Mouse (Mus musculus) hindbrain, embryonic 13.5 days (tissue): ENCODE data around the gene Rdh12. TPM values are rescaled to one million over a fixed set of nuclear protein-coding genes. Genes with fewer than 3 reads are reported as not detected.
A peak's percentile ranks its signal among the peaks of the same experiment; 100 is the strongest.

Experiments
- ATAC-seq: fragments of 200-750 bp; cut with Nextera tagmentation; 2 replicates; pipeline ENCODE4 v1.8.0; 2017; ENCODE audit warnings: moderate TSS enrichment; ENCODE audit not compliant: low FRiP score
- H3K27ac ChIP-seq: fragments of 300-500 bp; sonication (generic); 2 replicates; pipeline ENCODE4 v1.5.1; 2015; ENCODE audit warnings: inconsistent platforms, mild to moderate bottlenecking, moderate library complexity
- H3K27me3 ChIP-seq: fragments of 300-500 bp; sonication (generic); 2 replicates; pipeline ENCODE4 v1.6.1; 2015; ENCODE audit warnings: mild to moderate bottlenecking, inconsistent platforms
- H3K36me3 ChIP-seq: fragments of 300-500 bp; sonication (generic); 2 replicates; pipeline ENCODE4 v1.6.1; 2015; ENCODE audit warnings: mild to moderate bottlenecking, inconsistent platforms
- H3K4me1 ChIP-seq: fragments of 300-500 bp; sonication (generic); replicated peaks from 2 replicates; pipeline ENCODE4 v1.6.1; 2015; ENCODE audit warnings: inconsistent platforms
- H3K4me2 ChIP-seq: fragments of 300-500 bp; sonication (generic); 2 replicates; pipeline ENCODE4 v1.6.1; 2015; ENCODE audit warnings: inconsistent platforms, mild to moderate bottlenecking, moderate library complexity
- H3K4me3 ChIP-seq: fragments of 300-500 bp; sonication (generic); 2 replicates; pipeline ENCODE4 v1.5.1; 2015; ENCODE audit warnings: mild to moderate bottlenecking, inconsistent platforms
- H3K9ac ChIP-seq: fragments of 300-500 bp; sonication (generic); 2 replicates; pipeline ENCODE4 v1.6.1; 2015; ENCODE audit warnings: mild to moderate bottlenecking, inconsistent platforms
- H3K9me3 ChIP-seq: fragments of 300-500 bp; sonication (generic); 2 replicates; pipeline ENCODE4 v1.6.1; 2016; ENCODE audit warnings: inconsistent platforms
- WGBS: fragments of 180-500 bp; shearing (Covaris S2); methylation state at CpG from one replicate; pipeline ENCODE4 v1.1.7; 2015; 5-methylcytosine and 5-hydroxymethylcytosine counted together
- polyA plus RNA-seq: library from polyadenylated mRNA; unstranded; fragments of >200 nt; fragmentation: Nextera tagmentation; extraction: Ambion mirVana; gene quantifications from 2 replicates; pipeline ENCODE4 v1.2.1, GENCODE M21; 2015

The Rdh12 gene
- polyA plus RNA-seq, 1 experiment from 2014 or later: 0.40 TPM

DNA sequence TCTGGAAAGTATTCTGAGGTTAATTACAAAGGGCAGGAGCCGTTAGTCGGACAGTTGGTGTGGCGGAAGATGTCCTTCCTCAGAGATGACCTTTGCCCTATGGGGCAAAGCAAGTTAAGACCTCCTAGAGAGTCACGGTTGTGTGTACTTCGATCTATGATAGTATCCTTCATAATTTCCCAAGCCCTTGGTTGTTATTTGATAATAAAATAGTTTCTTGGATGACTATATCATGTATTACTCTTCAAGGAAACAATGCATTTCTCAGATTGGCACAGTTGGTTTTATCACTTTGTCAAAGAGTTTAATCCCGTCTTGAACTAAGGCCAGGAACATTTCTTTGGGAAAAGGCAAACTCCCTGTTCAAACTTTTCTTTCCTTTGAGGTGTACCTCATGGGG lies 16.5 kb upstream of the Rdh12 start, which contains the start of gene Rdh11:
Gene Rdh11, minus strand, starts transcription at position 101 of the 400 bp plus-strand sequence.
- WGBS: 62% methylated on average over 6 of the region's 6 CpGs

DNA sequence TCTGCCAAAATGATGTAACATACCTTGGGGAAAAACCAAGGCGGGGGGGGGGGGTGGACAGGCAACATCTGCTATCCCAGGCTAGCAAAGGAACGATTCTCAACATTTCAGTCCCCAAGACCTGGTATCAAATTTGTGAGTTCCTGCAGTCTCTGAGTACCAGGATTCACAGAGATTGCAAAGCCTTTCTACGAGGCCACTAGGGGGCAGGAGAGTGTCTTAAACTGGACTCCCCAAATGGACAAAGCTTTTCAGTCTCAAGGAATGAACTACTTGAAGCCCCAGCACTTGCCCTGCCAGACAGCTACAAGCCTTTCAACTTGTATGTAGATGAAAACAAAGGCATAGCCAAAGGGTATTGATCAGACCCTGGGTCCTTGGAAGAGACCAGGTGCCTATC lies 15.3 kb upstream of the Rdh12 start:
- Histone ChIP-seq H3K4me1 (peaks cover 20% of the 10 kb centered on the region), H3K27ac (no peak overlapping the region), H3K36me3 (peaks cover under 1% of the 10 kb centered on the region), H3K27me3 (no peaks in the 10 kb centered on the region), H3K9ac (no peak overlapping the region), H3K4me3 (no peak overlapping the region), H3K9me3 (no peaks in the 10 kb centered on the region), H3K4me2 (no peak overlapping the region)
- no peak for ATAC-seq
- 8% methylated on average over 3 of the region's 3 CpGs for WGBS

More for the DNA sequence above, 16.5 kb upstream of the Rdh12 start, which contains the start of gene Rdh11:
- Histone ChIP-seq H3K9ac (peak within 1 kb of the TSS; percentile 80), H3K9me3 (no peaks in the 10 kb centered on the region), H3K27ac (peak within 1 kb of the TSS; percentile 81), H3K4me2 (peak within 1 kb of the TSS; percentile 76), H3K36me3 (peaks cover 13% of the 10 kb centered on the region), H3K4me3 (peak within 1 kb of the TSS; percentile 68), H3K4me1 (peaks cover 20% of the 10 kb centered on the region), H3K27me3 (no peaks in the 10 kb centered on the region)
- no peak for ATAC-seq

DNA sequence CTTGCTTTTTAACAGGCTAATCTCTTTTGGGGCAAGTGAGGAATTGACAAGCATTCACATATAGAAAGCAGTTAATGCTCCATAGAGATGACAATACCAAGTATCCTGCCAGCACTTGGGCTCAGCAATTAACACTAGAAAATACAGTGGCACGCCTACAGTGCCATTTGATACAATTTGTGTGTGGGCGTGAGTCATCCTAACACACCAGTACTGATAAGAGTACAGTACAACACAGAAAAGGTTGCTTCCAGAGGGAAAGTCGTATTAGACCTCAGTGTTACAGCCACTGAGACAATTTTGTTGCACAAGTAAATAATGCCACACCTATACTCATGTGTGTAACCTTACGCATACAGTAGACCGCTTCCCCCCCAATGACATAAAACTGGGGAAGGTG lies 11.6 kb upstream of the Rdh12 start:
- Histone ChIP-seq H3K9me3 (no peaks in the 10 kb centered on the region), H3K4me2 (no peak overlapping the region), H3K27me3 (no peaks in the 10 kb centered on the region), H3K27ac (no peak overlapping the region), H3K36me3 (no peaks in the 10 kb centered on the region), H3K4me1 (no peaks in the 10 kb centered on the region), H3K9ac (no peak overlapping the region), H3K4me3 (no peak overlapping the region)
- ATAC-seq: no peak
- 91% methylated on average over 5 of the region's 5 CpGs for WGBS

DNA sequence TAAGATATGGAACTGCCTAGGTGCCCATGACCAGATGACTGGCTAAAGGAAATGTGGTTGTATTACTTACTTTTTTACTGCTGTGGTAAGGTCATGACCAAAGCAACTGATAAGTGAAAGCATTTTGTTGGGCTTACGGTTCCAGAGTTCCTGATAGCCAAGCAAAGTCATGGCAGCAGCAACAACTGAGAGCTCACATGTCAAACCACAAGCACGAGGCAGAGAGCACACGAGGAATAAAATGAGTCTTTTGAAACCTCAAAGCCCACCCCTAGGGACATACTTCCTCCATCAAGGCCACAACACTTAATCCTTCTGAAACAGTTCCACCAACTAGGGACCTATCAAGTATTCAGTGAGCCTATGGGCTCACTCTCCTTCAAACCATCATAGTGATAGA lies 6.8 kb upstream of the Rdh12 start:
- no peaks in the 10 kb centered on the region for H3K9me3 ChIP-seq
- H3K27ac ChIP-seq: no peak overlapping the region
- H3K4me2 ChIP-seq: no peak overlapping the region
- H3K36me3 ChIP-seq: no peaks in the 10 kb centered on the region
- H3K4me1 ChIP-seq: no peaks in the 10 kb centered on the region
- no peak overlapping the region for H3K9ac ChIP-seq
- H3K27me3 ChIP-seq: no peaks in the 10 kb centered on the region
- no peak for ATAC-seq
- WGBS: 80% methylated on average over 3 of the region's 3 CpGs
- H3K4me3 ChIP-seq: no peak overlapping the region

DNA sequence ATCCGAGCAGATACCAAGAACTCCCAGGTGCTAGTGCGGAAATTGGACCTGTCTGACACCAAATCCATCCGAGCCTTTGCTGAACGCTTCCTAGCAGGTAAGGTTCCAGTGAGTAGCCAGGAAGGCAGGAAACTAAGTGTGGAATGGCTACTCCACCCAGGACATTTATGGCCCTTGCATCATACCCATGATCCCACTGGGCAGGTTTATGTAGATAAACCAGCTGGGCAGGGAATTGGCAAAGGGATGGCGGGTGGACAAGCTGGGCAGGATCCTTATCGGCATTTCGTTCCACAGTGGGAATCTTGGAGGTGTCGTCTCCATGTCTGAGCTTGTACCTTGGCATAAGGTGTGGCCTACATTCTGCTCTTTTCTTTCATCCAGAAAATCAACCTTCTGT lies 2.7 kb downstream of the Rdh12 start:
- Histone ChIP-seq H3K4me1 (peaks cover 6% of the 10 kb centered on the region; the same call in 1 of the 2 replicates), H3K9ac (no peak overlapping the region), H3K27ac (no peak overlapping the region), H3K36me3 (no peaks in the 10 kb centered on the region), H3K4me2 (no peak overlapping the region), H3K4me3 (no peak overlapping the region), H3K27me3 (peaks cover 2% of the 10 kb centered on the region; the same call in 1 of the 2 replicates), H3K9me3 (no peaks in the 10 kb centered on the region)
- WGBS: 89% methylated on average over 8 of the region's 8 CpGs
- no peak for ATAC-seq

DNA sequence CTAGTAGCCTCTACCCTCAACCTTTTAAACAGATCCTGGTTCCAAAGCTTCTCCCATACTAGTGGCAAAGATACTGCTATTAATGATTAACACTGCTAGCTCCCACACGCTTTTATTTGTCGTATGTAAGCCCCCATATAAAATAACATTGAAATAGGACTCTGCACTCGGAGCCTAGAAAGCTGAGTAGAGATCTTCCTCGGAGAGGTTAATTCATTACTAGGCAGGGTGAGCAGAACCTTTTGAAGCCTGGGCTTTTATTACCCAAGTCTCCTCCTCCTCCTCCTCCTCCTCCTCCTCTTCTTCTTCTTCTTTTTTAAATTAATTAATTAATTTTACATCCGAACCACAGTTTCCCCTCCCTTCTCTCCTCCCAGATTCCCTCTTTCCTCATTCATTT lies 8.8 kb downstream of the Rdh12 start:
- Histone ChIP-seq H3K4me1 (no peaks in the 10 kb centered on the region), H3K27me3 (no peaks in the 10 kb centered on the region), H3K9me3 (no peaks in the 10 kb centered on the region), H3K4me3 (no peak overlapping the region), H3K9ac (no peak overlapping the region), H3K4me2 (no peak overlapping the region), H3K27ac (no peak overlapping the region), H3K36me3 (no peaks in the 10 kb centered on the region)
- WGBS: 62% methylated on average over 5 of the region's 5 CpGs
- ATAC-seq: no peak

DNA sequence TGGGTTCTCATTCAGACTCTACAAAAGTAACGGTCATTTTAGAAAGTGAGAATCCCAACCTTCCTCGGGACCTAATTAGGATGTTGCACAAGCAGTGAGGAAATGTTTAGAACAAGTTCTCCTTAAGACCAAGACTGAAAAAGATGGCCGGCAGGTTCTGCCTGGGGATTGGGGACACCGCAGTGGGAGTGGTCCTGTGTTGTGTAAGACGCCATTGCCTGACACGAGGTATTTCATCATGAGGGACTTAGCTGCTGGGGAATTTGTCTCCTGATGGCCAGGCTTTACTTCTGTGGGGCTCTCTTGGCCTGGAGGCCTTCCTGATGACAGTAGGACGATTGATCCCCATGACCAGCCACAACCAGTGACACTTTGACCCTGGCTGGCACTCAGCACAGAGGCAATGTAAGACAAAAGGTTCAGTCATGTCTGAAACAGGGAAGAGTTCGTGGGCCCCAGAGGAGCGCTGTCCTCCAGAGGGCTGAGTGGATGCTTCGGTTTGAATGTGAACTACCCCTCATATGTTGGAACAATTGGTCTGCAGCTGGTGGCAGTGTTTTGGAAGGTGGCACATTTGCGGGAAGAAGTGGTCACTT lies 26.9 kb downstream of the Rdh12 start:
- no peak overlapping the region for H3K9ac ChIP-seq
- no peaks in the 10 kb centered on the region for H3K4me1 ChIP-seq
- no peak overlapping the region for H3K4me3 ChIP-seq
- WGBS: 57% methylated on average over 11 of the region's 11 CpGs
- H3K9me3 ChIP-seq: no peaks in the 10 kb centered on the region
- H3K36me3 ChIP-seq: peaks cover 69% of the 10 kb centered on the region
- H3K27ac ChIP-seq: no peak overlapping the region
- H3K27me3 ChIP-seq: no peaks in the 10 kb centered on the region
- H3K4me2 ChIP-seq: no peak overlapping the region
- no peak for ATAC-seq

DNA sequence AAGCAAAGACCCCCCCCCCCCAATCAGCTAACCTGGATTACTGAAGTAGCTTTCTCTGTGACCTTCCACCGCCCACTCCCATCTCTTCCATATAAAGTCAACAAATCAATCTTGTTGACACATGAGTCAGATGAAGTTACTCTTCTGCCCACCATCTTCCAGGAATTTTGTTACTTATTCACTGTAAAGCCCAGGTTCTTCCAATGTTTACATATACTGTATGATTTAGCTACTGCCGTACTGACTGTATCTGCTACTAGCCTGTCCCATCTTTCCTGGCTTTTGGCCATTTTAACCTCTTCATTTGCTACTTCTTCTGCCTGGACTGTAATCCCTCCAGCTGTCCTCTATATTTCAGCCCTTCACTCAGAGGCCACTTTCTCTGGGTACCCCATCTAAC lies 33.3 kb downstream of the Rdh12 start:
- Histone ChIP-seq H3K9me3 (no peaks in the 10 kb centered on the region), H3K27ac (no peak overlapping the region), H3K4me3 (no peak overlapping the region), H3K4me1 (no peaks in the 10 kb centered on the region), H3K9ac (no peak overlapping the region), H3K36me3 (peaks cover 97% of the 10 kb centered on the region), H3K27me3 (no peaks in the 10 kb centered on the region), H3K4me2 (no peak overlapping the region)
- 100% methylated on average over 2 of the region's 2 CpGs for WGBS
- ATAC-seq: no peak

DNA sequence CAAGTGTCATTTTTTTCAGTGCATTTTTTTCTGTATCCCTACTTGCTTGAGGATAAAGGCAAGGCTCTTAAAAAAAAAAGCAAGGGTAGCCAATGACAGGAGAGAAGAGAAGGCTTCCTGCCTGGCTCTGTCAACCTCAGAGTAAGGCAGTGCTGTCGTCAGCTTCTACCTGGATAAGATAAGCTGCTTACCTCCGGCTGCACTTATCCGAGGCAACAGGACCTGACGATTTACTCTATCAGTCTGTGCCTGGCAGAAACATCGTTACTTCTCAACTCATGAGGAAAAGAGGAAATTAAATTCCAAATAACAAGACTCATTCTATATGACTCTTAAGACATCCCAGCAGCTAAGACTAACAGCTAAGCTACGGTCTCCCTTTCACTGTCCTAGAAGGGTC lies 34.2 kb downstream of the Rdh12 start:
- Histone ChIP-seq H3K27me3 (no peaks in the 10 kb centered on the region), H3K4me2 (no peak overlapping the region), H3K4me1 (no peaks in the 10 kb centered on the region), H3K27ac (no peak overlapping the region), H3K9me3 (no peaks in the 10 kb centered on the region), H3K4me3 (no peak overlapping the region), H3K9ac (no peak overlapping the region), H3K36me3 (peaks cover 95% of the 10 kb centered on the region)
- no peak for ATAC-seq
- WGBS: 93% methylated on average over 6 of the region's 6 CpGs

DNA sequence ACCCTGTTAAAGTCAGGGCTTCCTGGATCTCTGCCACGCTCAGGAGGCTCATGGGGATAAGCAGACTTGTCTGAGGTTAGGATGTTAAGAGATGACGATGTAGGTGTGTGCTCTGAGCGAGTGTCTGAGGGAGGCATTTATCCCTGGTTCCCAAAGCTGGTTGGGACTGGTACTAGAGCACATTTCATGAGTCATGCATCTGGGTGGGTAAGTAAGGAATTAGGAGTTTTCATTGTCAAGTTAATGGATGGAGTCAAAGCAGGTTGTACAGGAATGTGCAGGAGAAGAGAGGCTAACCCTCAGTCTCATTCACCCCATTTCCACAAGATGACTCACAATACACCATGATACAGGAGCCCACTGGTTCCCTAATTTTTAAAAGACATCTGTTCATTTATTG lies 39.4 kb downstream of the Rdh12 start:
- Histone ChIP-seq H3K36me3 (peaks cover 96% of the 10 kb centered on the region), H3K9ac (no peak overlapping the region), H3K27ac (no peak overlapping the region), H3K9me3 (no peaks in the 10 kb centered on the region), H3K4me1 (no peaks in the 10 kb centered on the region), H3K27me3 (no peaks in the 10 kb centered on the region), H3K4me2 (no peak overlapping the region), H3K4me3 (no peak overlapping the region)
- 89% methylated on average over 3 of the region's 3 CpGs for WGBS
- no peak for ATAC-seq

DNA sequence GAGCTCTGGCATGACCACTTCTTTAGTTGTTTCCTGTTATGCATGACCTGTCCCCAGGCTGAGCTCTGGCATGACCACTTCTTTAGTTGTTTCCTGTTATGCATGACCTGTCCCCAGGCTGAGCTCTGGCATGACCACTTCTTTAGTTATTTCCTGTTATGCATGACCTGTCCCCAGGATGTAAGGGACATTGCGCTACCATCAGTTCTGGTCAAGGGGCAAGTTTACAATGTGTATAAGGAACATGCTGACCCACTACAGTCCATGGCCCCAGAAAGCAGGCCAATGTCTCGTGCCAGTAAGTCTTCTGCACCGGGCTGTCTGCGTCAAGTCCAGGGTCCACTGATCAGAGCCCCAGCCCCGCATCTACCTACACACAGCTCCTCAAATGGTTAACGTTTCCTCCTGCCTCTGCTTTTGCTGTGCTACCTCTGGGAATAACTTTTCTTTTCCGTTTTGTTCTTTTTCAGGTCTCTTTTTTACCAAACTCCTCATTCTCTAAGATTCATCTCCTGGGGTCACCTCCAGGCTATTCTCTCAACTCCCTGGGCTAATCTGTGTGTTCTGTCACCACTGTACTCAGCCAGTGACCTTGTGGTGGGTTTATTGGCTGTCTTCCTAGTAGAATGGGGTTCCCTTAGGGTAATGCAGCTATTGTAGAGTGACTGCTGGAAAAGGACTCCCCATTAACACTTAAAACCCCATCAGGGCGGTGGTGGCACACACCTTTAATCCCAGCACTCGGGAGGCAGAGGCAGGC lies 44.8 kb downstream of the Rdh12 start:
- H3K4me1 ChIP-seq: no peaks in the 10 kb centered on the region
- H3K9me3 ChIP-seq: no peaks in the 10 kb centered on the region
- H3K36me3 ChIP-seq: peaks cover 91% of the 10 kb centered on the region
- WGBS: 94% methylated on average over 9 of the region's 9 CpGs
- ATAC-seq: no peak
- H3K27me3 ChIP-seq: no peaks in the 10 kb centered on the region
- H3K27ac ChIP-seq: no peak overlapping the region
- H3K4me3 ChIP-seq: no peak overlapping the region
- no peak overlapping the region for H3K9ac ChIP-seq
- H3K4me2 ChIP-seq: no peak overlapping the region

DNA sequence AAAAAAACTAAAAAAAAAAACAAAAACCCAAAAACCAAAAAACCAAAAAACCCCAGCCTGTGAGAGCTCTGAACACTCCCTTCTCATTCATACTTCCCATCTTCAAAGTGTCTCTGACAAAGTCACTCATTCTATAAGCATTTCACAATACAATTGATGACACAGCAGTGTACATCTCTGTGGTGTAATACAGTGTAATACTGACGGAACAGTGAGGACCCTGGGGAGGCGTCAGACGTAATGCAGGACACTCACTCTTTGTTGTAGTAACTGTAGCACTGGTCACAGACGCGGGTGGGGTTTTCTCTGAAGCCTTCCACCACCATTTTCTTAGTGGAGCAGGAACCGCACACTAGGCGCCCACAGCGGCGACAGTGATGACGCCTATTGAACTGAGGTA lies 46.3 kb downstream of the Rdh12 start:
- no peak overlapping the region for H3K9ac ChIP-seq
- no peaks in the 10 kb centered on the region for H3K4me1 ChIP-seq
- H3K36me3 ChIP-seq: peaks cover 82% of the 10 kb centered on the region
- no peak for ATAC-seq
- H3K27me3 ChIP-seq: no peaks in the 10 kb centered on the region
- no peak overlapping the region for H3K4me3 ChIP-seq
- H3K9me3 ChIP-seq: no peaks in the 10 kb centered on the region
- no peak overlapping the region for H3K27ac ChIP-seq
- H3K4me2 ChIP-seq: no peak overlapping the region
- WGBS: 94% methylated on average over 10 of the region's 10 CpGs

DNA sequence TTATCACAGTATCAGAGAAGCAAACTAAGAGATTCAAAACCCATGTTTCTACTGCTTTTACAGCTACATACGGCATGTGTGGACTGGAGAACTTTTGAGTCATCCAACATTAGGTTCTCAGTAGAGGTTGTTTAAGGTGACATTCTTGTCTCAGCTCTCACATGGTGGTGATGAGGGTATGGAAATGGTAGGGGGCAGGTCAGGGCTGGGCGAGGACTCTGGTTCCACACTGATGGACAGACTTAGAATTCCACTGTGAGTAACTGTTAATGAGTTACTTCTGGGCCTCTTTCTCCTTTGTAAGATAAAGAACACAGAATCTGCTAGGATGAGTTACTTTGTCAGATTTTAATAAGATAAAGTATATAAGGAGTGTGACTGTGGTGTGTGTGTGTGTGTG lies 51.4 kb downstream of the Rdh12 start:
- H3K4me2 ChIP-seq: no peak overlapping the region
- no peak overlapping the region for H3K9ac ChIP-seq
- no peak overlapping the region for H3K4me3 ChIP-seq
- no peak overlapping the region for H3K27ac ChIP-seq
- no peaks in the 10 kb centered on the region for H3K4me1 ChIP-seq
- H3K27me3 ChIP-seq: no peaks in the 10 kb centered on the region
- no peak for ATAC-seq
- H3K36me3 ChIP-seq: peaks cover 70% of the 10 kb centered on the region
- no peaks in the 10 kb centered on the region for H3K9me3 ChIP-seq
- 85% methylated on average over 2 of the region's 2 CpGs for WGBS
